Mouse (Mus musculus): ENCODE results near the gene Nr2e3. TPM values are rescaled to one million over a fixed set of nuclear protein-coding genes. Genes with fewer than 3 reads are reported as not detected.

The Nr2e3 gene
- polyA plus RNA-seq (2014; fragmentation: Illumina TruSeq; extraction: RNeasy Lipid Tissue Mini Kit (QIAGEN cat#74804)) = 0.68 TPM

GRCm38 (mm10) chr9:59960559-59960958 lies at the start of gene Nr2e3:
Nr2e3 (minus strand) TSS chr9:59960659.

Other genes starting within 250 kb of the Nr2e3 start
- gene Senp8, start 209.9 kb downstream of the Nr2e3 start, polyA plus RNA-seq (2014; fragmentation: Illumina TruSeq; extraction: RNeasy Lipid Tissue Mini Kit (QIAGEN cat#74804)) = 37.4 TPM
- gene Myo9a, start 209.8 kb downstream of the Nr2e3 start, polyA plus RNA-seq (2014; fragmentation: Illumina TruSeq; extraction: RNeasy Lipid Tissue Mini Kit (QIAGEN cat#74804)) = 71.8 TPM

All from ovary, adult 10 weeks (tissue).